Mouse (Mus musculus): Measurements from ENCODE around the gene Kif12.

Kif12 gene

GRCm38 (mm10) chr4:63171969-63172685 is at the start of gene Kif12:
TSS of gene Kif12 (minus strand) at chr4:63172131.
- no peak for DNase-seq

- no peak for DNase-seq
These were observed 49.4 kb upstream of the Kif12 start for GRCm38 (mm10) chr4:63221096-63221958.

DNA sequence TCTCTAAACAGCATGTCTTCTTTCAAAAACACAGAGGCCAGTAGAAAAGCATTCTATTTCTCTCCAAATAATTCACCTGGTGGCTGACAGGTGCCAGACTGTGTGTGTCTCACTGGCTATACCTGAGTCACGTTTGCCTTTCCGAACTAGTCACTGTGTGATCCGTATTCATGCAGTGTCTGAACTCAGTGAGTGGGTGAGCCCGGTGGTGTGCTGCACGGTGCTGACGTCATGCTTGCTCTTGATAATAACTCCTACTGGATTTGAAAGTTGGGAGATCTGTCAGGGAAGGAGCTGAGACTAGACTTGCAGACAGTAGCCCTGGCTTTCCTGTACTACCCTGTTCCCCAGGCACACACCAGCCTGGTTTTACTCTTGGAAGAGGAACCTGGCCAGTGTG is 47.7 kb upstream of the Kif12 start:
- DNase-seq = no peak

DNA sequence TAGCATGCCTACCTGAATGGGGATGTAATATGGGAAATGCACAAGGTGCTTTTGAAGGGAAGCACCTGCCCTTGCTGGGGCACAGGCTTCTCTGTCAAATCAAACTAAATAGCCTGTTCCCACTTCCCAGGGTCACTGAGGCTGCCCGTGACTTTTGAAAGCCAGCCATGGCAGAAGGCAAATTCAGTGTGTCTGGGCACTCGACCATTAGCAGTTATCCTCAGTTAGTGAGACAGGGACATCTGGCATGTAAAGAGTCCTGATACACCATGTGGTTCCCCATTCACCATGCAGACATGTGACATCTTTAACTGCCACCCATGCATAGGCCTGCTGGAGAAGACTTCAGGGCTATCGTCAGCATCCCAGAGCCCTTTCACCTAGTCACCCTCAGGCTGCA is 47.1 kb upstream of the Kif12 start:
- DNase-seq = no peak

DNA sequence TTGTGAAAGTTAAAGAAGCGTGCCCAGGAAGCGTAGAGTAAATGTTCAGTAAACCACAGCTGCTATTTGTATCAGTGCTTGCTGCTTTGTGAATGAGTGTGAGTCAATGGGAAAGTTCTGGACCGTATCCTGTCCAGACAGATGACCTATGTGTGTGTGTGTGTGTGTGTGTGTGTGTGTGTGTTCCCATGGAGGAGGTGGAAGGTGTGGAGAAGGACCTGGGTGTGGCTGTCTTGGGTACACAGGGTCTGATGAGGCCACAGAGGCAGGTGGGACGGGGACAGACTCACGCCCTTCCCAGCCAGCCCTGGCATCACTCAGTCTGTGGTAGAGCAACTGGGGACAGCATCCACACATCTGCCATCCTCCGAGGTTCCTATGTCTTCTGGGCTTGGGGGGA is 45.6 kb upstream of the Kif12 start:
- DNase-seq = no peak

DNA sequence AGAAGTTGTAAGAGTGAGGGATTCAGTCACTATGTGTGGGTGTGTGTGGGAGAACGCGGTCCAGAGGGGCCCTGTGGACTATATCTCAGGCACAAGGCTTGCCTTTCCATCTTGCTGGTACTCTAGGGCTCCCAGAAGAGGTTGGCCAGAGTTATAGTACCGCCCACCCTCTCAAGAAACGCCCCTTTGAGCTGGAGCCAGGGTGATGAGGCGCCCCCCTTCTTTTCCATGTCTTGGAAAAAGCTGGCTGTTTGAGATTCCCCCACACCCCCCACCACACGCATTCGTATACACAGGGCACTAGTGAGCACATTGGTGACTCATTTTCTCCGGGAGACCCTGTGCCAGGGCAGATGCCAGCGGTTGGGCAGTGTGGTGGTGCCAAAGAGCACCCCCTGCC is 44.6 kb upstream of the Kif12 start:
- DNase-seq = no peak

DNA sequence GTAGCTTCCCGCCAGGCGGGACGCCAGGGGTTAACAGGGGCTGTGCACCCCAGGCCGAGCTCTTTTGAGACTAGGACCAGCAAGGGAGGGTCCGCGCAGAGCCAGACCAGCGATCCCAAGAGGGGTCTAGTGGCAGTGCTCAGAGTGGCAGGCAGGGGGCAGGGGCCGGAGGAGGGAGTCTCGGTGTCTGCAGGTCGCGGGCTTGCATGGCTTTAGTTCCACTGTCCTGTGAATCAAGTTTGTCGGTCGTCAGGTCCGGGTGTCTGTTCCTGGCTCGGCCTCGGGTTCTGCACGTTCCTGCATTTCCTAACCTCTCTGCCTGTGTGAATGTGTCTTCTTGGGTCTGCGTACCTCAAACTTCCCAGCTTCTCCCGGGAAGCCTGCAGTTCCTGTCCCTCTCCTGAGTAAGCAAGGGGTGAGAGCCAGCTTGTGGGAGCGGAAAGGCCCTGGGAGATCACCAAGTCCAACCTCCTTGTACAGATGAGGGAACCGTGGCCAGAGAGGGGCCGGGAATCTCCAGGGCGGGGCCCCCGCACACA is 44.1 kb upstream of the Kif12 start:
- DNase-seq = no peak

GRCm38 (mm10) chr4:63215185-63215992 is 43.5 kb upstream of the Kif12 start:
- DNase-seq = peak; percentile 80

DNA sequence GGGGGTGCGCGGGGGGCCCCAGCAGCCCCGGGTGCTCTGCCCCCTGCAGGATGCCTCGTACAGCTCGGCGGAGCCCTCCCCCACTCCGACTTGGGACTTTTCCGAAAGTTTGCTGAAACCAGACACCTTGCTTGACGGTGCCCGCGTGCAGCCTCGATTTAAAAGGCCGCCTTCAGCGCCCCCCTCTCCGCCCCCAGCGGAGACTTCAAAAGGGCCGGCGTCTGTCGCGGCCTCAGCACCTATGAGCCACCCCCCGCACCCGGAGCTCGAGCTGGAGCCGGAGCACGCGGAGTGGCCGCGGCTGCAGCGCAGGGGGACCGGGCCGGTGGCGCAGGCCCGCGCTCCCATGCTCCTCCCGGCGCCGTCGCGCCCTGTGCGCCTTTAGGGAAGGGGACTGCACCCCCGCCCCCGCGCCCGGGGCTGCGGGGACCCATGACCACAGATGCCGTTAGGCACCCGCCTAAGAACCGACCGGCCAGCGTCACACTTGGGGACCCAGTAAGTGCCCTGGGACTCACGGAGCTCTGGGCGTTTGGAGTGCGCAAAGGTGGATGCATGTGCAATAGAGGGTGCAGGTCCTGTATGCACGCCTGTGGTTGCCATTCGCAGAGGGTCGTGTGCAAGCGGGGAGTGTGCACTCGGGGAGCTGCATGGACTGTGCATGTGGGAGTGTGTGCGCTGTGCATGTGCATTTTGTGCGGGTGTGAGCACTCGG is 42.1 kb upstream of the Kif12 start, which contains the start of gene Col27a1:
Gene Col27a1, plus strand, starts transcription at position 98 of the 715 bp plus-strand sequence.
- no peak for DNase-seq

DNA sequence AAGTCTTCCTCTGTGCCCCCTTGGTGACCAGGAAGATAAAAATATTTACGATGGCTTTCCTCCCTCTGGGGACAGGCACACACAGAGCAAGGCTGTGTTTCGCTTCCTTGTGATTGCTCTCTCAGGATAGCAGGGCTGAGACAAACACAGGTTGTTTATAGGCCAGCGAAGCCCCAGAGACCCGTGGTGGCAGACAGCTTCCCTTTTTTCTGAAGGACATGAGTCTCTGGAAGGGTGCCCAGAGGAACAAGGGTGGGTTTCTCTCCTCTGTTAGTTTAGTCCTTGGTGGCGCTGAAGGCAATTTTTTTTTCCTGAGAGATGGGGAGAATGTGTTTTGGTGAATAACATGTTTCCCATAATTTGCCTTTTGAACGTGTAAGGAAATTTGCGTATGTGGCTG is 33.7 kb upstream of the Kif12 start:
- no peak for DNase-seq

DNA sequence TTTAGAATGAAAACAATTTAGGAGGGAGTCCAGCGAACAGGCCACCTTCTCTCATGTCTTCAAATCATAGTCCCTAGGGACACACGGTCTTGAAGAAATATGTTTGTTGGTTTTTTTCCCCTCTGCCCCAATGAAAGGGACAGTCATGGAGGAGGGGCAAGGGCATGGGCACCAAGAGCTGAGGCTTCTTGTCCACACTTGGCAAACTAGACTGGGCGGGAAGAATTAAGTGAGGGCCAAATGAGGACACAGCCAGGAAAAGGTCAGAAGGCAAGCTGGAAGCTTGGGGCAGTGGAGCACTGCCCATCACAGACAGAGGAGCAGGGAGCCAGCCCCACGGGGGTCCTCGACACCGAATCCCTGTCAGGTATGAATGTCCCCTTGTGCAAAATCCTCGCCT is 31.9 kb upstream of the Kif12 start:
- DNase-seq = no peak

- no peak for DNase-seq
These were observed 27.4 kb upstream of the Kif12 start for GRCm38 (mm10) chr4:63199366-63199765.

DNA sequence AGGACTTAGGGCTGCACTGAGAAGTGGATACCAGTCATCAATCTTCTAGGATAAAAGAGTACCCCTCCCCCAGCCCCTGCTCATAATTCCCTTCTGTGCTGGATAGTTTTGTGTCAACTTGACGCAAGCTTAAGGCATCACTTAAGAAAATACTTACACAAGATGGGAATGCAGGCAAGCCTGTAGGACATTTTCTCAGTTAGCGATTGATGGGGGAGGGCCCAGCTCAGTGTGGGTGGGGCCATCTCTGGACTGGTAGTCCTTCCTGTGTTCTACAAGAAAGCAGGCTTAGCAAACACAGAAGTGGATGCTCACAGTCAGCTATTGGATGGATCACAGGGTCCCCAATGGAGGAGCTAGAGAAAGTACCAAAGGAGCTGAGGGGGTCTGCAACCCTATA is 22.4 kb upstream of the Kif12 start:
- DNase-seq = no peak

DNA sequence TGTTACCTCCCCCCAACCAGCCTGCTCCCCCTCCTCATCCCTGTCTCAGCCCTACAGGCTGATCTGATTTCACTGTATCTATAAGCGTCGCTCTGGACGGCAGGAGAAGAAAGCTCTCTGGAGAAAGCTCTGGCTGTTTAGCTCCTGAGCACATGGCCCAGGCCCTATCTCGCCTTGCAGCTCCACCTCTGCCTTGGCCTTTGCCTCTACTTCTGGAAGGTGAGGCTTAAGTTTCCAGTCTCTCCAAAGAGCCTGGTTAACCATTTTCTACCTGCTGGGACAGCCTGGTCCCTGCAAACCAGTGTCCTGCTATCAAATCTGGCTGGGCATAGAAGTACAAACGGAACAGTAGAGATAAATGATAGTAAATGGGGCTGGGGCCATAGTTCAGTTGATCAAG is 19.7 kb upstream of the Kif12 start:
- no peak for DNase-seq

- no peak for DNase-seq
These were observed 14.4 kb upstream of the Kif12 start for GRCm38 (mm10) chr4:63186281-63186870.

DNA sequence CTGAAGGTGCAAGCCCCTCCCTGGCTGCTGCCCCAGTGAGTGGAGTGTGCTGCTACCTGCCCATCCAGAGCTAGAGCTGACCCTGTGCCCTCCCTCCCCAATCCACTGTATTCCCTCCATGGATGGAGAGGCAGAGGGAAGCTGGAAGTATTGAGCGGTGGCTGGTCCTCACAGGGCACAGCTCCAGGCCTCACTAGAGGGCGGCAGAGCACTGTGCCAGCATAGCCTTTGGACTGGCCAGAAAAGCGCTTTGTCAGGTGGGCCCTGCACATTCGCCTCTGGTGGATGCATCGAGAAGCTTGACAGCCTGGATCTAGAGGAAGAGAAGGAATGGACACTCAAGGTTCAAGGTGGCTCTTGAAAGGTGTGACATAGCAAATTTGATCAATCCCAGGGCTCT is 9.6 kb upstream of the Kif12 start:
- peak; percentile 35 for DNase-seq

DNA sequence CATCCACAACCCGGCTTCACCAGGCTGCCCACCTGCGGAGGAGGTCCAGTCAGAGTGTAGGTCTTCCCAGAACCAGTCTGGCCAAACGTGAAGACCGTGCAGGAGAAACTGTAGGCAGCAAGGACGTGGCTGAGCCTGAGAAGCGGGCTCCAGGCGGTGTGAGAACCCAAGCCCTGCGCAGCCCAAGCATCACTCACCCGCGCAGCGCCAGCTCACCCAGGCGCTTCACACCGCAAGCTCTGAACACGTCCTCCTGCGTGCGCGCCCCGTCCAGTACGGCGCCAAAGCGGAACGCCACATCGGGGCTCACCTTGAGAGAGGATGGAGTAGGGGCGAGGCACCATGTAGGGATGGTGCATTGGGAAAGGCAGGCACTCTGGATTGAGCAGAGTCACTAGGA is 809 bp downstream of the Kif12 start:
- DNase-seq = no peak

- DNase-seq = no peak
These were observed 1.9 kb downstream of the Kif12 start for GRCm38 (mm10) chr4:63170061-63170460.

DNA sequence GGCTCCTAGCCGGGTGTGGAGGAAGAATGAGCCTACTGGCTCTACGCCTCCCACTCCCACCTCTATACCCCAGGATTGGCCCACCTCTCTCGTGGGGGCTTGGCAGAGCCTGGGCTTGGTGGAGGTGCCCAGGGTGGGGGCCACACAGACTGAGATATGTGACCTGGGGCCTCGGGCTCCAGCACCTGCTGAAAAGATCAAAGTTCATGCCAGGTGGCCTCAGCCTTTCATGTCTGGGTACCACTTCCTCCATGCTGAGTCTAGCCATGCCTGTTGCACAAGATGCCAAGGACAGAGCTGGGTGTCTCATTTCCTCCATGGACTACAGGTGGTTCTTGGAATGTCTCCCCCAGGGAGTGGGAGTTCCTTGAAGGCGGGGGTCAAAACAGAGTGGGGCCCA is 5.6 kb downstream of the Kif12 start:
- no peak for DNase-seq

DNA sequence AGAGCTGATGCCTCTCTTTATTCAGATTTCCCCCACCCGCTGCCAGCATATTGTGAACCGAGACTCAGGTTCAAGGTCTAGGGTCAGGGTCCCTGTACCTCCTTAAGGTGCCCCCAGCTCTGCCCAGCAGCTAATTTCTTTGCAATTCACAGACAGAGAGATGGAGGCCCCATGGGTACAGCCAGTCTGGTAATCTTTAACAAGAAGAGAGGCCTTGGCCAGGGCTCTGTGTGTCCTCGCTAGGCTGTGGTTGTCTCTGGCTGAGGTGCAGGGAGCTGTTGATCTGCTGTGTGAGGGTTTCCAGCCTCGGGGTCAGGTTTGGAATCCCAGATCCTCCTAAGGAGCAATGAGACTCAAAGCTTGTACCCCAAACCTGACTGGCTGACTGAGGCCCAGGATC is 6.3 kb downstream of the Kif12 start:
- DNase-seq = no peak

GRCm38 (mm10) chr4:63158961-63159592 is 12.9 kb downstream of the Kif12 start:
- peak; percentile 61 for DNase-seq

GRCm38 (mm10) chr4:63158192-63158591 is 13.7 kb downstream of the Kif12 start:
- DNase-seq = no peak

All from cerebellum, adult 9-10 months (tissue).